Mouse (Mus musculus) 3T3-L1 (cell line): ENCODE measurements at regions not wholly inside any gene's neighbourhood (a gene's known extent, or its start where the extent isn't known, plus 50 kb on each side); places are given as distances from the start of the nearest gene placed in this dataset.

Experiments used
- DNase-seq: peaks from one replicate; pipeline ENCODE4 v3.0.0-alpha.2; 2015; ENCODE audit warnings: low read depth, low spot score

DNA sequence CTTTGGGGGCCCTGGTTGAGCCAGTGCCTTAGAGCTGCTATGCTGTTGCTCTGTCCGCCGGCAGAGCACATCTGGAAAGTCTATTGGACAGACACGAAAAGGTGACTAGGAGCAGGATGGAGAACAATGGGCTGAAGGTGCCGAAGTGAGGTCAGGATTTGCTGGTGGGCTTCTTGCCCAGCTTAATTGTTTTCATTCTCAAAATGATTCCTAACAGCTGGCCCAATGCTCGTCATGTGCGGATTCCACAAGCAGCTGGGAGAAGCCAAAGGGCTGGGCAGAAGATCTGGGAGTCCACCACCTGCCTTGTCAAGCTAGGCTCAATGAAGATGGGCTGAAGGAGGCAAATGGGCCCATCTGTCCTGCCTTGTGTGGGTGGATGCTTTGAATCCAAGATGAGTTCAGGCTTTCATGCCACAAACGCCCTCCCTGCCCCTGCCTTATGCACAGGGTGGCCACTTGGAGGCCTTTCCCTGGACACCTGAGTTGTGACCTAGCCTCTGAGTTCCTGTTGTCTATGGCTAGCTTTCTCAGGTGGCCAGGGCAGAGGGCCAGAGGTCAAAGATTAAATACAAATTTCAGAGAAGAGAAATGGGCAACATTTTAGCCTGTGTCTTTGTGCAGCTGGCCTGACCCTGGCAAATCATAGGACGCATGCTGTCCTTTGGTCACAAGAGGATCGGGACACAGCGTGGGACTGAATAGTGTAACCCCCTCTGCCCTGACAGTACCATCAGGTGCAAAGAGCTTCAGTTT is 95.9 kb downstream of the Snx19 start:
- DNase-seq: no peak

- peak; percentile 26 for DNase-seq
Observed at GRCm38 (mm10) chr9:30521556-30522240, 94.8 kb downstream of the Snx19 start.

DNA sequence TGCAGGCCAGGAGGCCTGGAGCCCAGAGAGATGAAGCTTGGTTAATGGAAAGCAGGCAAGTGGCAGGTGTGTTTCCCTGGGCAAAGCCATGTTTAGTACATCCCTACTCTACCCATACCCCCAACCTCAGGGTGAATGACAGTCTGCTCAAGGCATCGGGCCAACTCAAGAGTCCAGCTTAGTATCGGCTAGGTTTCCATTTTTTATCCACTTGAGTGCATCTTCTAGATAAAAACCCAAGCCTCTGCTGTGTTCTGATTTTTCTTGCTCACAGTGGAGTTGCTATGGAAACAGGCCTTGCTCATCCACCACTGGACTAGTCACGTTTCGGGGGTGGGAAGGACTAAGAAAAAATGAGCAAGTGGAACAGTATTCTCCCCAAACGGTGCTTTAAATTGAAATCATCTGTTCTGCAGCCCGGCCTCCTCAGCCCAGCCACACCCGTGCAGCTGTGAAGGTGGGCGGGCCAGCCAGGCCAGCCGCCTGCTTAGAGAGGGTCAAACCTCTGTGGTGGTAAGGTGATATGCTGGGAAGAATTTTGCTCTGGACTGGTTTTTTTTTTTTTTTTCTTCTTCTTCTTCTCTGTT is 94.0 kb downstream of the Snx19 start:
- peak; percentile 96 for DNase-seq

DNA sequence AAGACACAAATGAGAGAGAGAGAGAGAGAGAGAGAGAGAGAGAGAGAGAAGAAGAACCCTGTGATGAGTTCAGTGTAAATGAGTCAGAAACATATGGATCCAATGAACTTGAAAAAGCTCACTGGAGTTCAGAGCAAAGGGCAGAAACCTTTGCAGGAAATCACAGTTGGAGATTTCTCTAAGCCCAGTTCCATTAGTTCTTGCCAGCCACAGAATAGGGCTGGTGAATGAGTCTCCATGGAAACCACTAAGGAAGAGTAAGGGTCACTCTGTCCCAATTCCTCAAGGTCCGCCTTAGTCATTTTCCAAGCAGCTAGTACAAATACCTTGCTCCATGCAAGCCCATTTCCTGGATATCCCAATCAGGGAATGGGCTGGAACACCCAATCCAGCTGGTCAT is 93.2 kb downstream of the Snx19 start:
- peak; percentile 49 for DNase-seq

- no peak for DNase-seq
Observed at GRCm38 (mm10) chr9:30519231-30519630, 92.3 kb downstream of the Snx19 start.
